In the genomic region with DNA sequence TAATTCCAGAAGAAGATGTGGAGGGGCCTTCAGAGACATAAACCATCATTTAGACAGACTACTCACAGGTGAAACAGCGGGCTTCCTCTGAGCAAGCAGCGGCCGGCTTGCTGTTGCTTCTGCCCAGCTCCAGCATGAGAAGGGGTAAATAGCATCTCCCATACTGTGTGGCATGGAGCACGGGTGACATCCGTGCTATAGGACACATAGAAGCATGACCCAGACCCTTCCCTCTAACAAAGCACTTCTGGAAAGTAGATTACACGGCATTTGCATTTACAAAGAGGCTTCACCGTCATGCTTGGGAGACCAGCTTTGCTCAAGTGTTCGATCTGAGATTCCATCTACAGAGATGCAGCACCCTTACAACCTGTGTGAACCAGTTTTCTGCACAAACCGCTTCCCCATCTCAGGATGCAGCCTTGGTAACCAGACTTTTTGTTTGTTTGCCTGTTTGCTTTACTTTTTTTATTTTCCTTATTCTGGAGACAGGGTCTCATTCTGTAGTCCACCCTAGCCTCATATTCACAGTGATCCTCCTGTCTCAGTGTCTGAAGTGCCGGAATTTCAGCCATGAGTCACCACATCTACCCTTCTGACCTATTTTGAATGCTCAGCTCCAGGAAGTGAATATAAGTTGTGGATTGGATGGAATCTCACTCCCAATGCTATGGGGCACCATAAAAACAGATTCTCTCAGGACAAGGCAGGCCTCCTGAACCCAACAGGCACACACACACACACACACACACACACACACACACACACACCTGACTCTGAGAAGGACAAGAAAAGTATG, we compare ENCODE assay signal across 19 mouse cellular contexts. TPM values are rescaled to one million over a fixed set of nuclear protein-coding genes. Genes with fewer than 3 reads are reported as not detected.
A peak's percentile ranks its signal among the peaks of the same experiment; 100 is the strongest.
DNase-seq lines count a peak whose midpoint lies in the region; ATAC-seq and TF ChIP-seq lines count a peak whose summit lies in the region.
"Had no signal": no experiment of that assay in that cellular context is flagged by ENCODE, and none has a peak within 500 bp of the region (broad histone marks: within the 10 kb centered on the region; RNA-seq: fewer than 3 reads in every experiment).

No protein-coding gene starts in this region.

- H3K9ac ChIP-seq in kidney, embryonic 14.5 days (ENCODE audit: low read depth, low read length), result no peak overlapping the region
- H3K9ac ChIP-seq in midbrain, postnatal 0 days (replicated peaks; ENCODE audit: low read length, poor library complexity, severe bottlenecking), result no peak overlapping the region
- H3K9ac ChIP-seq: hindbrain, embryonic 15.5 days; neural tube, embryonic 12.5 days had no signal

- peak; percentile 32 for ATAC-seq in kidney, embryonic 14.5 days (ENCODE audit: low FRiP score, low TSS enrichment)
- ATAC-seq in midbrain, postnatal 0 days (ENCODE audit: low FRiP score), result no peak

- no peaks in the 10 kb centered on the region for H3K27me3 ChIP-seq in kidney, embryonic 14.5 days (ENCODE audit: control insufficient read depth, insufficient read depth, low read length)
- H3K27me3 ChIP-seq in limb, embryonic 10.5 days (ENCODE audit: low read depth, poor library complexity, severe bottlenecking), result peaks cover 21% of the 10 kb centered on the region
- H3K27me3 ChIP-seq in midbrain, postnatal 0 days (ENCODE audit: insufficient read depth, low read length), result 0 out of 2 replicates have a peak, but pooled peaks cover 4% of the 10 kb centered on the region
- H3K27me3 ChIP-seq: hindbrain, embryonic 15.5 days had no signal

- no peak overlapping the region for H3K4me2 ChIP-seq in kidney, embryonic 14.5 days (replicated peaks; ENCODE audit: low read depth, low read length)
- H3K4me2 ChIP-seq in midbrain, postnatal 0 days (ENCODE audit: low read depth, low read length, poor library complexity, severe bottlenecking), result peak overlapping the region; percentile 56
- H3K4me2 ChIP-seq: hindbrain, embryonic 15.5 days; limb, embryonic 13.5 days; neural tube, embryonic 12.5 days had no signal

- H3K4me3 ChIP-seq in kidney, embryonic 14.5 days (ENCODE audit: low read length), result no peak overlapping the region
- no peak overlapping the region for H3K4me3 ChIP-seq in limb, embryonic 10.5 days
- peak overlapping the region; percentile 19 for H3K4me3 ChIP-seq in midbrain, postnatal 0 days (ENCODE audit: low read depth, low read length)
- H3K4me3 ChIP-seq: hindbrain, embryonic 15.5 days; limb, embryonic 13.5 days; neural tube, embryonic 12.5 days had no signal

- 60% methylated on average over 10 of the region's 10 CpGs for WGBS in kidney, embryonic 14.5 days
- WGBS in limb, embryonic 10.5 days, result 79% methylated on average over 10 of the region's 10 CpGs
- WGBS in midbrain, postnatal 0 days, result 21% methylated on average over 10 of the region's 10 CpGs

- H3K9me3 ChIP-seq in kidney, embryonic 14.5 days (ENCODE audit: control insufficient read depth, low read length), result no peaks in the 10 kb centered on the region
- no peaks in the 10 kb centered on the region for H3K9me3 ChIP-seq in limb, embryonic 10.5 days (replicated peaks)
- no peaks in the 10 kb centered on the region for H3K9me3 ChIP-seq in midbrain, postnatal 0 days (ENCODE audit: low read length)
- H3K9me3 ChIP-seq: hindbrain, embryonic 15.5 days; limb, embryonic 13.5 days; neural tube, embryonic 12.5 days had no signal

- no peak for DNase-seq in kidney, adult 8-10 months
- peak; percentile 24 for DNase-seq in R1 (ENCODE audit: low read depth, low spot score)
- DNase-seq in limb, embryonic 10.5 days (ENCODE audit: low spot score), result no peak
- no peak for DNase-seq in midbrain, postnatal 0 days (ENCODE audit: low spot score)
- DNase-seq in kidney, postnatal 10 days, result no peak
- DNase-seq in layer of hippocampus, postnatal 25 days (ENCODE audit: extremely low spot score in 1 of 2, low spot score in 1 of 2), result no peak
- no peak for DNase-seq in yolk sac, embryonic 10.5 days (ENCODE audit: low spot score)
- DNase-seq: adrenal gland, adult 2 months; cerebellum, adult 11-12 months; kidney, adult 18-20 months; lung, postnatal 14 days; right cerebral cortex, adult 18-20 months; thymus, postnatal 25 days had no signal

- H3K4me1 ChIP-seq in kidney, embryonic 14.5 days (ENCODE audit: control insufficient read depth, insufficient read depth, low read length), result 0 out of 2 replicates have a peak, but pooled peaks cover 3% of the 10 kb centered on the region
- peaks cover 18% of the 10 kb centered on the region for H3K4me1 ChIP-seq in limb, embryonic 10.5 days
- H3K4me1 ChIP-seq in midbrain, postnatal 0 days (ENCODE audit: insufficient read depth, low read length), result peaks cover 14% of the 10 kb centered on the region; the same call in 1 of the 2 replicates

- TF ChIP-seq CTCF in midbrain, postnatal 0 days (IDR thresholded peaks at IDR 0.05), result no peak

- no peak overlapping the region for H3K27ac ChIP-seq in kidney, embryonic 14.5 days (ENCODE audit: low read depth, low read length)
- H3K27ac ChIP-seq in limb, embryonic 10.5 days, result 0 out of 2 replicates have a peak overlapping the region, but pooled peaks have one; percentile 28
- 0 out of 2 replicates have a peak overlapping the region, but pooled peaks have one; percentile 20 for H3K27ac ChIP-seq in midbrain, postnatal 0 days (ENCODE audit: low read depth, low read length)
- H3K27ac ChIP-seq: hindbrain, embryonic 15.5 days; limb, embryonic 13.5 days; neural tube, embryonic 12.5 days; stomach, postnatal 0 days had no signal

- H3K36me3 ChIP-seq in kidney, embryonic 14.5 days (ENCODE audit: control insufficient read depth, insufficient read depth, low read length), result no peaks in the 10 kb centered on the region
- H3K36me3 ChIP-seq in limb, embryonic 10.5 days, result no peaks in the 10 kb centered on the region
- no peaks in the 10 kb centered on the region for H3K36me3 ChIP-seq in midbrain, postnatal 0 days (ENCODE audit: insufficient read depth, low read length)
- H3K36me3 ChIP-seq: hindbrain, embryonic 15.5 days; limb, embryonic 13.5 days; neural tube, embryonic 12.5 days had no signal

RNA-seq across cellular contexts. Expression of a gene that starts 12.3 kb away (rescaled TPM):
- polyA plus RNA-seq in kidney, embryonic 14.5 days (2014; fragmentation: Nextera tagmentation; extraction: Ambion mirVana), result 19.1 and 32.9 TPM in 2 replicates
- polyA plus RNA-seq in limb, embryonic 10.5 days (2016; fragmentation: Nextera tagmentation; extraction: Ambion mirVana), result 24.9 and 32.1 TPM in 2 replicates
- 26.2 and 30.8 TPM in 2 replicates for total RNA-seq in midbrain, postnatal 0 days (2014; rRNA removed)
- 5.4 and 5.8 TPM in 2 replicates for polyA plus RNA-seq in midbrain, postnatal 0 days (2015; fragmentation: Nextera tagmentation; extraction: Ambion mirVana)
- total RNA-seq in layer of hippocampus, postnatal 25 days (2021), result 10 to 100 TPM; 14.1 to 14.9 TPM
- total RNA-seq: megakaryocyte-erythroid progenitor cell, adult 5-6 weeks had no signal
